Mouse (Mus musculus) erythroblast, embryonic 14.5 days (primary cell): ENCODE data around the gene Setx. TPM values are rescaled to one million over a fixed set of nuclear protein-coding genes. Genes with fewer than 3 reads are reported as not detected.

Source experiments
- H3K27me3 ChIP-seq: 2 replicates; pipeline ENCODE4 v1.6.1; 2012; ENCODE audit warnings: inconsistent platforms; ENCODE audit not compliant: control insufficient read depth
- H3K36me3 ChIP-seq: 2 replicates; pipeline ENCODE4 v1.6.1; 2012; ENCODE audit warnings: mild to moderate bottlenecking, inconsistent platforms; ENCODE audit not compliant: control insufficient read depth
- H3K4me1 ChIP-seq: 2 replicates; pipeline ENCODE4 v1.6.1; 2012; ENCODE audit warnings: inconsistent platforms; ENCODE audit not compliant: control insufficient read depth
- H3K4me3 ChIP-seq: replicated peaks from 2 replicates; pipeline ENCODE3; 2012; ENCODE audit warnings: moderate library complexity, mild to moderate bottlenecking, inconsistent platforms
- H3K9me3 ChIP-seq: 2 replicates; pipeline ENCODE4 v1.6.1; 2012; ENCODE audit warnings: low read length, inconsistent platforms, mixed read lengths; ENCODE audit not compliant: control insufficient read depth
- GATA1 ChIP-seq: IDR thresholded peaks from 2 replicates; pipeline ENCODE4 v1.6.1; 2012; ENCODE audit warnings: low read length, inconsistent platforms, mixed read lengths
- TAL1 ChIP-seq: IDR thresholded peaks from 3 replicates; pipeline ENCODE4 v1.6.1; 2012; ENCODE audit warnings: low read length, inconsistent platforms, mixed read lengths
- polyA plus RNA-seq: library from polyadenylated mRNA; stranded (reverse); fragments of >175 nt; gene quantifications from 2 replicates; pipeline ENCODE4 v1.2.3, GENCODE M21; 2012

The Setx gene
- polyA plus RNA-seq, 1 experiment, result 0.10 TPM

GRCm38 (mm10) chr2:29190392-29190791 lies 66.4 kb downstream of the Setx start:
- peaks cover 22% of the 10 kb centered on the region for H3K27me3 ChIP-seq
- H3K4me1 ChIP-seq, result peaks cover 8% of the 10 kb centered on the region
- H3K4me3 ChIP-seq, result no peak overlapping the region
- TF ChIP-seq GATA1 (no peak), TAL1 (no peak)
- H3K36me3 ChIP-seq, result no peaks in the 10 kb centered on the region
- no peaks in the 10 kb centered on the region for H3K9me3 ChIP-seq

DNA sequence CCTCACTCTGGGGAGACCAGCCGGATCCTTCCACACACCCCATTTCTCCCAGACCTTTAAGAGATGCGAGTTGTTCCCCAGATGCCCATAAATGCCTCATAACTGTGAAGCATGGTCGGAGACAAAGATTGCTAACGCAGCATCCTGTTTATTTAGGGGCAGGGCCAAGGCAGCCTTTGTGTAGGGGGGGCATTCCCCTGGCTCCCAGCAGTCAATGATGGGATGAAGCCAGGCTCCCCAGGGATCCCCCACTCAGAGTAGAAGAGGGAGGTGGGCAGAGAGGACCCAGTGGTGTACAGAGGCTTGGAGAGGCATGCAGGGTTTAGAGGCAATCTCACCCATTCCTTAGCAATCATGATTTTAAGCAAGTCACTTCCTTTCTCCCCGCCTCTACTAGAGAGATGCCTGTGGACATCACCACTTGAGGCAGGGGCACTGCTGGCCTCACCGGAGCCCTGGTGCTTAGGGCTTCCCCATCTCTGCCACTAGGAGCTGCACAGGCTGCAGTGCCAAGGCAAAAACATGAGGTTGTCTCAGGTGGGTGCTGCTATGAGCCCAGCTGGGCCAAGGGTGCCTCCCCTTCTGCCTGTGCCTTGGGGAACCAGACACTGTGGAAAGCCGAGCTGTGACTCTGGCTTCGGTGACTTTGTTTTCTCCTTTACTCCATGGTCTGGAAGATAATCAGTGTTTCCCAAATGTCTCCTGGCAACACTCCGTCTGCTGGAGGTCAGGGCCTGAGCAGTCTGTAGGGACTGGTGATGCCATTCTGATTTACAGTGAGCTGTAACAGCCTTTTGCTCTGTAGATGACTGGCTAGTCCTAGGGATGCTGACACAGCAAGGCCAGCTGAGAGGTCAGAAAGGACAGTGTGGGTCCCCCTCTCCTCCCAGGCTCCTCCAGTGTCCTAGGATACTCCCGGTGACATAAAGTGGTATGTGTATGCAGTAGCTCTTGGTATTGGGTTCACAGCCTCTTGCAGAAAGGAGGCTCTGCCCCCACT lies 67.5 kb downstream of the Setx start:
- Histone ChIP-seq H3K4me1 (peaks cover 8% of the 10 kb centered on the region), H3K9me3 (no peaks in the 10 kb centered on the region), H3K4me3 (no peak overlapping the region), H3K27me3 (peaks cover 33% of the 10 kb centered on the region), H3K36me3 (no peaks in the 10 kb centered on the region)
- no peak for TF ChIP-seq GATA1
- TF ChIP-seq TAL1, result no peak

GRCm38 (mm10) chr2:29192629-29193278 lies 68.8 kb downstream of the Setx start:
- H3K4me1 ChIP-seq, result peaks cover 8% of the 10 kb centered on the region
- no peaks in the 10 kb centered on the region for H3K36me3 ChIP-seq
- no peak for TF ChIP-seq TAL1
- no peak for TF ChIP-seq GATA1
- H3K4me3 ChIP-seq, result no peak overlapping the region
- peaks cover 42% of the 10 kb centered on the region for H3K27me3 ChIP-seq
- no peaks in the 10 kb centered on the region for H3K9me3 ChIP-seq

- no peaks in the 10 kb centered on the region for H3K36me3 ChIP-seq
- H3K4me3 ChIP-seq, result peak overlapping the region; percentile 50
- TF ChIP-seq GATA1 (no peak), TAL1 (no peak)
- peaks cover 8% of the 10 kb centered on the region for H3K4me1 ChIP-seq
- peaks cover 48% of the 10 kb centered on the region for H3K27me3 ChIP-seq
- H3K9me3 ChIP-seq, result no peaks in the 10 kb centered on the region
Measured at GRCm38 (mm10) chr2:29193819-29194546, 70.0 kb downstream of the Setx start.

- TF ChIP-seq TAL1, result no peak
- TF ChIP-seq GATA1, result no peak
- Histone ChIP-seq H3K4me3 (peak overlapping the region; percentile 50), H3K27me3 (peaks cover 48% of the 10 kb centered on the region), H3K9me3 (no peaks in the 10 kb centered on the region), H3K4me1 (peaks cover 8% of the 10 kb centered on the region), H3K36me3 (no peaks in the 10 kb centered on the region)
Measured at GRCm38 (mm10) chr2:29194547-29195463, 70.8 kb downstream of the Setx start.

DNA sequence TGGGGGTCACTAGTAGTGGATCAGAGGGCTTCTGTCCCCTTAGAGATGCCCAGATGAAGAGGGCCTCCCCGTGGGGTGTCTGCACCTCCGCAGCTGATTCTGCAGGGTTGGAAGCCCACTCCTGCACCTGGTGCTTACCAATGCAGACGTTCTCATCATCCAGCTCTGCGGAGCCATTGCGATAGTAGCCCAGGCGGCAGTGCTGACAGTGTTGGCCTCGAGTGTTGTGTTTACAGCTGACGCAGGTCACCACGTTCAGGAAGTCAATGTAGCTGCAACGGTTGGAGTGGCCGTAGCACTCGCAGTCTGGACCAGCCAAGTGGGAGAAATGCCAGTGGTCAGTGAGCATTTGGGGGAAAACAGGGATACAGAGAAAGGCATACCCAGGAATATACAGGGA lies 72.9 kb downstream of the Setx start:
- peaks cover 48% of the 10 kb centered on the region for H3K27me3 ChIP-seq
- TF ChIP-seq TAL1, result no peak
- TF ChIP-seq GATA1, result no peak
- peaks cover 8% of the 10 kb centered on the region for H3K4me1 ChIP-seq
- H3K4me3 ChIP-seq, result no peak overlapping the region
- no peaks in the 10 kb centered on the region for H3K9me3 ChIP-seq
- no peaks in the 10 kb centered on the region for H3K36me3 ChIP-seq

GRCm38 (mm10) chr2:29198446-29198845 lies 74.5 kb downstream of the Setx start:
- H3K9me3 ChIP-seq, result no peaks in the 10 kb centered on the region
- peaks cover 47% of the 10 kb centered on the region for H3K27me3 ChIP-seq
- no peaks in the 10 kb centered on the region for H3K36me3 ChIP-seq
- H3K4me3 ChIP-seq, result no peak overlapping the region
- peaks cover 8% of the 10 kb centered on the region for H3K4me1 ChIP-seq
- no peak for TF ChIP-seq TAL1
- TF ChIP-seq GATA1, result no peak

- H3K27me3 ChIP-seq, result peaks cover 33% of the 10 kb centered on the region
- TF ChIP-seq TAL1 (no peak), GATA1 (no peak)
Measured at GRCm38 (mm10) chr2:29199909-29200308, 75.9 kb downstream of the Setx start.

More at GRCm38 (mm10) chr2:29199909-29200308, 75.9 kb downstream of the Setx start:
- Histone ChIP-seq H3K4me3 (no peak overlapping the region), H3K36me3 (no peaks in the 10 kb centered on the region), H3K9me3 (no peaks in the 10 kb centered on the region), H3K4me1 (peaks cover 3% of the 10 kb centered on the region)
